Mouse (Mus musculus): ENCODE measurements around the gene Ampd1.

DNA sequence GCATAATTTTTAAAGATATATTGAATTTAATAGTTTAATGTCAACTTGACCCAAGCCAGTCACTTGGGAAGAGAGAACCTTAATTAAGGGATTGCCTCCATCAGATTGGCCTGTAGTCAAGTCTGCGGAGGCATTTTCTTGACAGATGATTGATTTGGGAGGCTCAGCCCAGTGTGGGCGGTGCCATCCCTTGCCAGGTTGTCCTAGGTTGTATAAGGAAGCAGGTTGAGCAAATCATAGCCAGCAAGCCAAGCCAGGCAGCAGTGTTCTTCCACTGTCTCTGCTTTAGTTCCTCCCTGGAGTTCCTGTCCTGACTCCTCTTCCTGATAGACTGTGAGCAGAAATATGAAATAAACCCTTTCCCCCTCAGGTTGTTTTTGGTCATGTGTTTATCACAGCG lies 49.8 kb downstream of the Ampd1 start:
- no peak for TF ChIP-seq CTCF (conservative IDR thresholded peaks at IDR 0.05; ENCODE audit: insufficient read depth, insufficient read length, low read depth, low read length)
- TF ChIP-seq POLR2A (IDR thresholded peaks at IDR 0.05; ENCODE audit: low read depth, low read length): no peak
